ENCODE assay signal across 13 mouse cellular contexts in genomic region chr5:139794137-139794536, GRCm38 (mm10). TPM values are rescaled to one million over a fixed set of nuclear protein-coding genes. Genes with fewer than 3 reads are reported as not detected.
A peak's percentile ranks its signal among the peaks of the same experiment; 100 is the strongest.
DNase-seq lines count a peak whose midpoint lies in the region; ATAC-seq and TF ChIP-seq lines count a peak whose summit lies in the region.
"Had no signal": no experiment of that assay in that cellular context is flagged by ENCODE, and none has a peak within 500 bp of the region (broad histone marks: within the 10 kb centered on the region; RNA-seq: fewer than 3 reads in every experiment).

No protein-coding gene starts in this region.

- no peaks in the 10 kb centered on the region for H3K9me3 ChIP-seq in heart, embryonic 12.5 days (replicated peaks)
- no peaks in the 10 kb centered on the region for H3K9me3 ChIP-seq in megakaryocyte, embryonic 14.5 days
- H3K9me3 ChIP-seq in intestine, postnatal 0 days (ENCODE audit: control insufficient read depth) = no peaks in the 10 kb centered on the region
- H3K9me3 ChIP-seq: hindbrain, embryonic 13.5 days had no signal

- H3K27ac ChIP-seq in heart, embryonic 12.5 days (ENCODE audit: poor library complexity, severe bottlenecking) = peak overlapping the region; percentile 97
- H3K27ac ChIP-seq in intestine, postnatal 0 days (ENCODE audit: low read depth, low read length) = peak overlapping the region; percentile 99
- H3K27ac ChIP-seq: hindbrain, embryonic 13.5 days had no signal

- H3K4me3 ChIP-seq in heart, embryonic 12.5 days = peak overlapping the region; percentile 87; the same call in 1 of the 2 replicates
- H3K4me3 ChIP-seq in megakaryocyte, embryonic 14.5 days (replicated peaks) = peak overlapping the region; percentile 99
- peak overlapping the region; percentile 65 for H3K4me3 ChIP-seq in intestine, postnatal 0 days (ENCODE audit: low read depth, low read length)
- H3K4me3 ChIP-seq: hindbrain, embryonic 13.5 days had no signal

- DNase-seq in heart, adult 9 months (ENCODE audit: low spot score in 2 of 2) = no peak
- no peak for DNase-seq in gastrocnemius, adult 8-10 months (ENCODE audit: low spot score in 2 of 2)
- DNase-seq in frontal cortex, postnatal 25 days (ENCODE audit: low spot score in 2 of 2) = no peak
- no peak for DNase-seq in layer of hippocampus, adult 9-11 months
- DNase-seq: embryo, embryonic 11 days; layer of hippocampus, postnatal 36 days; lung, postnatal 14 days had no signal

- no peak for TF ChIP-seq CTCF in intestine, postnatal 0 days (IDR thresholded peaks at IDR 0.05; ENCODE audit: low read depth)

- peak overlapping the region; percentile 92; the same call in 1 of the 2 replicates for H3K9ac ChIP-seq in heart, embryonic 12.5 days
- H3K9ac ChIP-seq in intestine, postnatal 0 days (ENCODE audit: low read depth, low read length) = peak overlapping the region; percentile 17; the same call in 1 of the 2 replicates

- peaks cover 78% of the 10 kb centered on the region for H3K4me1 ChIP-seq in heart, embryonic 12.5 days (replicated peaks)
- H3K4me1 ChIP-seq in megakaryocyte, embryonic 14.5 days = peaks cover 90% of the 10 kb centered on the region
- peaks cover 33% of the 10 kb centered on the region for H3K4me1 ChIP-seq in intestine, postnatal 0 days (replicated peaks; ENCODE audit: control insufficient read depth, insufficient read depth, low read length)

- 83% methylated on average over 5 of the region's 5 CpGs for WGBS in heart, embryonic 12.5 days
- whole genome bisulfite sequencing in intestine, postnatal 0 days = 75% methylated on average over 5 of the region's 5 CpGs

- H3K27me3 ChIP-seq in heart, embryonic 12.5 days (replicated peaks) = no peaks in the 10 kb centered on the region
- H3K27me3 ChIP-seq in megakaryocyte, embryonic 14.5 days (replicated peaks) = no peaks in the 10 kb centered on the region
- H3K27me3 ChIP-seq in intestine, postnatal 0 days (replicated peaks; ENCODE audit: control insufficient read depth, insufficient read depth, low read length) = no peaks in the 10 kb centered on the region

- H3K36me3 ChIP-seq in heart, embryonic 12.5 days = peaks cover 1% of the 10 kb centered on the region; the same call in 1 of the 2 replicates
- peaks cover 65% of the 10 kb centered on the region for H3K36me3 ChIP-seq in megakaryocyte, embryonic 14.5 days (replicated peaks; ENCODE audit: low read length)
- peaks cover 7% of the 10 kb centered on the region; the same call in 1 of the 2 replicates for H3K36me3 ChIP-seq in intestine, postnatal 0 days (ENCODE audit: control insufficient read depth, insufficient read depth)
- H3K36me3 ChIP-seq: hindbrain, embryonic 13.5 days had no signal

- ATAC-seq in heart, embryonic 12.5 days (ENCODE audit: insufficient number of reproducible peaks, low FRiP score) = no peak
- ATAC-seq in megakaryocyte, adult 5-6 weeks (ENCODE audit: poor library complexity, severe bottlenecking) = no peak
- ATAC-seq in intestine, postnatal 0 days = no peak

- peak overlapping the region; percentile 97 for H3K4me2 ChIP-seq in heart, embryonic 12.5 days
- peak overlapping the region; percentile 96 for H3K4me2 ChIP-seq in intestine, postnatal 0 days (replicated peaks; ENCODE audit: low read depth)
- H3K4me2 ChIP-seq: hindbrain, embryonic 13.5 days had no signal

RNA-seq across cellular contexts. Expression of gene Mafk, which starts 2.8 kb away (rescaled TPM):
- polyA plus RNA-seq in heart, embryonic 12.5 days (2016; fragmentation: Nextera tagmentation; extraction: Ambion mirVana) = 24.4 and 25.2 TPM in 2 replicates
- polyA plus RNA-seq in megakaryocyte, embryonic 14.5 days (2012; ENCODE audit: insufficient read depth, low replicate concordance) = 26.5 and 40.1 TPM in 2 replicates
- 9.7 and 10.1 TPM in 2 replicates for total RNA-seq in megakaryocyte, adult 5-6 weeks (2015)
- 18.2 and 20.9 TPM in 2 replicates for total RNA-seq in megakaryocyte, adult 5-6 weeks (2017)
- 23.1 and 25.5 TPM in 2 replicates for polyA plus RNA-seq in intestine, postnatal 0 days (2015; fragmentation: Nextera tagmentation; extraction: Ambion mirVana)
- 10 to 100 TPM; 15.2 to 21.2 (median 18.1) TPM for total RNA-seq in gastrocnemius, adult 8-10 months (2022)

RNA-seq across cellular contexts. Expression of gene Ints1, which starts 18.7 kb away (rescaled TPM):
- polyA plus RNA-seq in heart, embryonic 12.5 days (2016; fragmentation: Nextera tagmentation; extraction: Ambion mirVana) = 24.2 and 32.7 TPM in 2 replicates
- 42.9 and 56.6 TPM in 2 replicates for polyA plus RNA-seq in megakaryocyte, embryonic 14.5 days (2012; ENCODE audit: insufficient read depth, low replicate concordance)
- 25.5 and 41.7 TPM in 2 replicates for total RNA-seq in megakaryocyte, adult 5-6 weeks (2015)
- 15.9 and 31.2 TPM in 2 replicates for total RNA-seq in megakaryocyte, adult 5-6 weeks (2017)
- polyA plus RNA-seq in intestine, postnatal 0 days (2015; fragmentation: Nextera tagmentation; extraction: Ambion mirVana) = 9.9 and 12.7 TPM in 2 replicates
- total RNA-seq in gastrocnemius, adult 8-10 months (2022) = 10 to 100 TPM; 29.3 to 37.0 (median 32.3) TPM

RNA-seq across cellular contexts. Expression of gene Tmem184a, which starts 25.6 kb away (rescaled TPM):
- polyA plus RNA-seq in heart, embryonic 12.5 days (2016; fragmentation: Nextera tagmentation; extraction: Ambion mirVana) = 0.41 and 0.42 TPM in 2 replicates
- polyA plus RNA-seq in megakaryocyte, embryonic 14.5 days (2012; ENCODE audit: insufficient read depth, low replicate concordance) = 4.6 and 27.1 TPM in 2 replicates
- not detected in 2 replicates for total RNA-seq in megakaryocyte, adult 5-6 weeks (2015)
- total RNA-seq in megakaryocyte, adult 5-6 weeks (2017) = not detected in 2 replicates
- 197 and 218 TPM in 2 replicates for polyA plus RNA-seq in intestine, postnatal 0 days (2015; fragmentation: Nextera tagmentation; extraction: Ambion mirVana)
- 1 to 10 TPM in 2 of 4 experiments, under 1 TPM in 2; 0.41 to 1.4 (median 0.88) TPM for total RNA-seq in gastrocnemius, adult 8-10 months (2022)

RNA-seq across cellular contexts. Expression of gene Gm26938, which starts 32.1 kb away (rescaled TPM):
- not detected in 2 replicates for polyA plus RNA-seq in heart, embryonic 12.5 days (2016; fragmentation: Nextera tagmentation; extraction: Ambion mirVana)
- not detected in 2 replicates for polyA plus RNA-seq in megakaryocyte, embryonic 14.5 days (2012; ENCODE audit: insufficient read depth, low replicate concordance)
- total RNA-seq in megakaryocyte, adult 5-6 weeks (2015) = not detected in 2 replicates
- total RNA-seq in megakaryocyte, adult 5-6 weeks (2017) = 0.18 TPM in 1 of 2 replicates, not detected in the other
- not detected in 2 replicates for polyA plus RNA-seq in intestine, postnatal 0 days (2015; fragmentation: Nextera tagmentation; extraction: Ambion mirVana)
- total RNA-seq in gastrocnemius, adult 8-10 months (2022) = not detected
- total RNA-seq: CH12.LX; layer of hippocampus, postnatal 36 days had no signal
- polyA plus RNA-seq: hindbrain, embryonic 13.5 days had no signal

RNA-seq across cellular contexts. Expression of gene Psmg3, which starts 32.5 kb away (rescaled TPM):
- 39.1 and 42.3 TPM in 2 replicates for polyA plus RNA-seq in heart, embryonic 12.5 days (2016; fragmentation: Nextera tagmentation; extraction: Ambion mirVana)
- 8.5 and 30.7 TPM in 2 replicates for polyA plus RNA-seq in megakaryocyte, embryonic 14.5 days (2012; ENCODE audit: insufficient read depth, low replicate concordance)
- 17.6 and 18.3 TPM in 2 replicates for total RNA-seq in megakaryocyte, adult 5-6 weeks (2015)
- 15.2 and 15.6 TPM in 2 replicates for total RNA-seq in megakaryocyte, adult 5-6 weeks (2017)
- 33.9 and 34.4 TPM in 2 replicates for polyA plus RNA-seq in intestine, postnatal 0 days (2015; fragmentation: Nextera tagmentation; extraction: Ambion mirVana)
- 10 to 100 TPM in 1 of 4 experiments, 1 to 10 TPM in 3; 7.8 to 10.4 (median 8.8) TPM for total RNA-seq in gastrocnemius, adult 8-10 months (2022)
